Mouse (Mus musculus) spleen, embryonic (tissue): ENCODE results near the gene Ctrb1.

ENCODE experiments used
- CTCF ChIA-PET: fragments of 350-600 bp; sonication (Branson Sonifier 250); formaldehyde crosslinking; loops from one replicate; lab custom pipeline; 2022; lab: Charles Lee

Ctrb1 gene

GRCm38 (mm10) chr8:111682521-111682920 is 8.3 kb downstream of the Ctrb1 start:
- CTCF ChIA-PET: no interaction called here

GRCm38 (mm10) chr8:111681153-111681552 is 9.7 kb downstream of the Ctrb1 start:
- CTCF ChIA-PET: no interaction called here

DNA sequence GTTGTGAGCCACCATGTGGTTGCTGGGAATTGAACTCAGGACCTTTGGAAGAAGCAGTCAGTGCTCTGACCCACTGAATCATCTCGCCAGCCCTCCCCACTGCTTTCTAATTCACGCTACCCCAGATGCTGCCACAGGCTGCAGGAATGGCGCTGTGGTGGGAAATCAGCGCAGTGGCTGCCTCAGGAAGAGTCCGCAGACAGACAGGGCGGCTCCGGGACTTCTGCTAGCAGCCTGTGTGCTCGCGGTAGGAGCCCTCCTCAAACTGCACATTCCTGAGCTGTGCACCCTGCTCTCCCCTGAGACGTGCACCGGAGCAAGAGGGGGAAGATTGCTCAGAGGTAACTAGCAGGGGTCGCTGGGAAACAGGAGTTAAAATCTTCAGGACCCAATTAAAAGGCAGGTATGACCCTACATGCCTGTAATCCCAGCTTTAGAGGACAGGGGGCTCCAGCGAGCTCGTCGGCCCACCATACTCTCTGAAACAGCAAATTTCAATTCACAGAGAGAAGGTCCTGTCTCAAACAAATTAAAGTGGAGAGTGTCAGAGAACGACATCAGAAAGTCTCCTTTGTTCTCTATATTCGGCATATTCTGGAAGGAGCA is 10.3 kb downstream of the Ctrb1 start:
- CTCF ChIA-PET: no interaction called here

DNA sequence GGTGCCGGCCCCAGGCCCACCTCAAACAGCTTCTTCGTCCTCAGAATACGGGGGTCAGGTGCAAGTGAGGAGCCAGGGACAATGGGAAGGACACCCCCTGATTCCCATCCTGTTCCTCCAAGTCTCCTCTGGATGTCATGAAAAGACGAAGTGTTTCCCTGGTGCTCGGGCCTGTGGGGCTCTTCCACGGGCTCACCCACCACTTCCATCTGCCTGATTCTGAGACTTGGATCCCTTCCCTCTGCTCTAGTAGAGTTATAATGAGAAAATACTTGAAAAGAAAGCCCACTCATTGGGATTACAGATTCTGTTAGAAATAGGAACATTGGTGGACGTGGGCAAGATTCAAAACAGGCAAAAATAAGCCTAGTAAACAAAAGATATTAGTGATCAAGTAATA is 12.0 kb downstream of the Ctrb1 start:
- CTCF ChIA-PET: no interaction called here

GRCm38 (mm10) chr8:111678111-111678510 is 12.7 kb downstream of the Ctrb1 start:
- CTCF ChIA-PET: no interaction called here

GRCm38 (mm10) chr8:111676237-111676636 is 14.6 kb downstream of the Ctrb1 start:
- CTCF ChIA-PET: no interaction called here

- CTCF ChIA-PET: no interaction called here
Measured at GRCm38 (mm10) chr8:111666751-111667150, 24.1 kb downstream of the Ctrb1 start.

DNA sequence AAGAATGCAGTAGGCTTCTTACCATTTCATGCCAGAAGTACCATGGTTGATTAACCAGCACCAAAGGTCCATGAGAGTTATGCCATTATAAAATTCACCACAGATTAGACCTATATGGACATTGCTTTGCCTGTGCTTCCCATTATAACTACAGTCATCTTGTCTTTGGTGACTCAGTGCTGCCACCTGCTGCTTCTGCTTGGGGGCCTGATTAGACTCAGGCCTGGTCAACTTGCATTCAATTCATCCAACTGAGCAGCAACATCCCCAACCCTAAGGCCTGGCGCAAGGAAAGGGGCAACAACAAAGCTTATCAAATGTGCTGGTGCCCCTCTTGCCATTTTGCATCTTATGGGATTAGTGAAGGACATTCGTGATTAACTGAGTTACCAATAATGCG is 28.3 kb downstream of the Ctrb1 start:
- CTCF ChIA-PET: interaction anchor here (0.7 to 1.3 kb wide), 2 partner anchors 13 to 243 kb away, joined by 3 read pairs; no protein-coding TSS in a partner anchor

GRCm38 (mm10) chr8:111658819-111659423 is 31.9 kb downstream of the Ctrb1 start:
- CTCF ChIA-PET: interaction anchor here (0.5 kb wide), 1 partner anchor 182 kb away, joined by 3 read pairs; no protein-coding TSS in a partner anchor

DNA sequence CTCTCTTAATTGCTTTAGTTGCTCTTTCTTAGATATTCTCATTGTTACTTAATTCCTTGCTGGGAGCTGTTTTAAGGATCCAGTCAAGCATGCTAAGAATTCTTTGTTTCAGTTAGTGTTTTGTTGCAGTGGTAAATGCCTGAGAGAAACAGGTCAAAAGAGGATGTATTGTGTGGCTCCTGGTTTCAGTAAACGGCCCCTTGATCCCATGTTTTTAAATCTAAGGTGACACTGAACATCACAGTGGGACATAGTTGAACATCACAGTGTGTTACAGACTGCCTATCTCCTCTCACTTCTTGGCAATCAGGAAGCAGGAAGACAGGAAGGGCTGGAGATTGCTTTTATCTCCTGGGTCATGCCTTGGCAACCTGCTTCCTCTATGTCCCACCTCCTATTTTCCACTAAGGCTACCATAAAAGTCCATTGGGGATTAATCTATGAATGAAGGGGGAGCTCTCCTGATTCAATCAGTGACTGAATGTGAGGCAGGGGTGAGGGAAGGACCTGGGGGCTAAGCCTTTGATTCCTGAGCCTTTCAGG is 33.4 kb downstream of the Ctrb1 start:
- CTCF ChIA-PET: no interaction called here

DNA sequence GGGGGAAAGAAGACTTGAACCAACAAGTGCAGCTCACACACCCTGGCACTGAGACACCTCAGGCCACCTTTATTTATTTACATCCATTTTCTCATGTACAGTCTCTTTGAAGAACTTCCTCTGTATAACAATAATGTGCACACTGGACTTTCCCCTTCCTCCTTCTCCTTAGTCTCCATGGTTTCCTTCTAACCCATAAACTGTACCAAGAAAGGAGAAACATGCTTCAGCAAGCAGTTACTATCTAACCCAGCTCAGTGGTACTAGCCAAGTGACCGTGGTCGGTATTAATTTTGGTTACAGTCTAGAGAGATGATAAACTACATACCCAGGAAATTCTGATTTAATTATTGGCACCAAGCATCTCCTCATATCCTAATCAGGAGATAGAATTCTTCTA is 37.3 kb downstream of the Ctrb1 start:
- CTCF ChIA-PET: no interaction called here

- CTCF ChIA-PET: no interaction called here
Measured at GRCm38 (mm10) chr8:111650651-111651050, 40.2 kb downstream of the Ctrb1 start.

- CTCF ChIA-PET: no interaction called here
Measured at GRCm38 (mm10) chr8:111648834-111649233, 42.0 kb downstream of the Ctrb1 start.

DNA sequence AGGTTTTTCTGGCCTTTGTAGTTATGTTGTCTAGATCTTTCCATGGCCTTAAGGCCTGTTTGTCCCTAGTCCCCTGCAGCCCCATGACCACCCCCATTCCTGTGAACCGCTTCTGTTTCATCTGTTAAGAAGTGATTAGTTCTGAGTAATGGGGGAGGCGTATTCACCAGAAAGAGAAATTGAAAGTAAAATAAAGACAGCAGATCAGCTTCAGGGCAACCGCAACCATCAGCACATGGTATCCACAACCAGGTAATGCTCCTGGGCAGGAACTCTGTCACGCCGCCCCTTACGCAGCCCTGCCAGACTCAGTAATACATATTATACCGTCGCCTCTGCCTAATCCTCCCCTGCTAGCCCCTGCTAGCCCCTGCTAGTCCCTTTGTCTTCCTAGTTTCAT is 45.1 kb downstream of the Ctrb1 start:
- CTCF ChIA-PET: no interaction called here

- CTCF ChIA-PET: interaction anchor here (0.6 kb wide), 1 partner anchor 168 kb away, joined by 5 read pairs; no protein-coding TSS in a partner anchor
Measured at GRCm38 (mm10) chr8:111644286-111645051, 46.3 kb downstream of the Ctrb1 start.

DNA sequence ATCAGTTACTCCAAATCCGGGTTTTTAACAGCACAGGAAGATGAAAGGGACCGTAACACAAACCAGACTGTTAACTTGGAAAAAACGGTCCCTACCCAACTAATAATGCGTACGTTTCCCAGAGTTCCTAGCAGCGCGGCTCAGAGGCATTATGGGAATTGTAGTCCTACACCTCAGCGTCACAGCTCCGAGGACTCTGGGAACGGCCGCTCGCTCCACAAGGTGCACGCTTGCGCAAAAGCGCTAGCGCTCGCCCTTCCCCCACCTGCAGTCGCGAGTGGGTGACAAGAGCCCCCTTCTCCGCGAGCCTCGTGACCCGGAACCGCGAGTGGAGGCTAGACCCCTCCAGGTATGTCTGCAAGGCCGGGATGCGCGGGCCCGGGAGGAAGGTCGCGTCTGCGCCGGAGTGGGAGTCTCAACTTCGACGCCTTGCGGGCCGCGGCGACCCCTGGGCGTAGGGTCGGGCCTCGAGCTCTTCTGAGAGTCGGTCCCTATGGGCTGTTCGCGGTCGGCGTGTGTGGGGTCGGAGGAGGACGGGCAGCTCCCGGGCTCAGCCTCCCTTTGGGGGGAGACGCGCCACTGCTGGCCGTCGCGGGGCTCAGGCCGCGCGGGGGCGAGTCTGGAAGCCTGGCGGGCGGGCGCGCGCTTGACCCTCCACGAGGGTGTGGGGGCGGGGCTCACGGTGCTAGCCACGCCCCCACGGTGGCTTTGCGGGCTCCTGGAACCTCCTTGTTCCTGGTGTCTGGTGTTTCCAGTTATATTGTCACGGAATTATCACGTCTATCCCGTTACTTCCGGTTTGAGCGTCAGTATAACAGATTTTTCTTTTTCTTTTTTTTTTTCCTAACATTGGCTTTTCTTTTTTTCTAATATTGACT is 47.3 kb downstream of the Ctrb1 start, which contains the start of gene Zfp1:
Zfp1 (plus strand) TSS at position 138 of the 878 bp plus-strand sequence.
- CTCF ChIA-PET: interaction anchor here (0.5 to 0.7 kb wide), 4 partner anchors 69 to 402 kb away, joined by 3 to 6 read pairs (median 4); no protein-coding TSS in a partner anchor

- CTCF ChIA-PET: interaction anchor here (0.7 kb wide), 1 partner anchor 68 kb away, joined by 3 read pairs; no protein-coding TSS in a partner anchor
Measured at GRCm38 (mm10) chr8:111642939-111643263, 47.9 kb downstream of the Ctrb1 start.

GRCm38 (mm10) chr8:111642496-111642895 is 48.3 kb downstream of the Ctrb1 start:
- CTCF ChIA-PET: interaction anchor here (0.7 kb wide), 1 partner anchor 68 kb away, joined by 3 read pairs; no protein-coding TSS in a partner anchor

GRCm38 (mm10) chr8:111641064-111641463 is 49.7 kb downstream of the Ctrb1 start:
- CTCF ChIA-PET: no interaction called here

DNA sequence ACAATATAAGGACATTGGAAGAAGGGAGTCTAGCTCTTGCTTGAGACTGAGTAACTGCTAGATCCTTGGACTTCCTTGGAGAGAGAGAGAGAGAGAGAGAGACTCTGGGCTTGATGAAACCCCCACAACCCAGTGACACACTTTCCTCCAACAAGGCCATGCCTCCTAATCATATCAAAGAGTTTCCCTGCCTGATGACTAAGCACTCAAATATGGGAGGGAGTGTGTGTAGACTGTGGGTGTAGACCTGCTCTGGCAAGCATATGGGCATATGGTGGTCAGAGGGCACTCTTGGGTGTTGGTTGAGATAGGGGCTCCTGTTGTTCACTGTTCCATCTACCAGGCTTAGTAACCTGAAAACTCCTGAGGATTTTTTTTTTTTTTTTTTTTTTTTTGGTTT is 52.7 kb downstream of the Ctrb1 start:
- CTCF ChIA-PET: no interaction called here
